Mouse (Mus musculus): ENCODE measurements around the gene Diaph3. TPM values are rescaled to one million over a fixed set of nuclear protein-coding genes. Genes with fewer than 3 reads are reported as not detected.

Diaph3 gene
- total and polyA plus RNA-seq, 3 experiments = 0.21 to 4.6 (median 0.70) TPM

DNA sequence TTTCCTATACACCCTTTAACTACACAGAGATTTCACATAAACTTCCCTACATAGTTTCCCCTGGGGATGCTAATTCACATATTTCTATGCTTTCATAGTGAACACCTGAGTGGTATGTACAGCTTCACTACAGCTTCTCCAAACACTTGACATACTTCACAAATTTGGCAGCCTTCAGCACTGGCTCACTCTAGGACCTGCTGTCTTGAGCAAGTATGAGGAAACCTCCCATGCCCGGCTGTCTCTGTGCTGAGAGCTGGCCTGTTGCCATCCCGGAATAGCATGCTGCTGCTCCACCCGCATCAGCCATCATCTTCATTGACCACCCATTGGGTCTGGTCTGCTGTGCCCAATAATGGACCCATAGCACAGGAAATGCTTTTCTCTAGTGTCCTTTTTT lies 121.3 kb downstream of the Diaph3 start:
- Histone ChIP-seq H3K27ac (no peak overlapping the region), H3K36me3 (ENCODE audit: control insufficient read depth, insufficient read depth, low read length) (no peaks in the 10 kb centered on the region), H3K4me3 (no peak overlapping the region), H3K79me2 (replicated peaks; ENCODE audit: control insufficient read depth, insufficient read depth, low read length) (no peaks in the 10 kb centered on the region), H3K4me1 (ENCODE audit: control insufficient read depth, insufficient read depth, low read length) (no peaks in the 10 kb centered on the region), H3K9ac (ENCODE audit: low read depth, low read length) (no peak overlapping the region), H3K27me3 (ENCODE audit: control insufficient read depth, insufficient read depth, low read length) (no peaks in the 10 kb centered on the region)
- intact Hi-C loops (cut with DNase I) = no loop called here
- TF ChIP-seq EP300 (IDR thresholded peaks at IDR 0.05; ENCODE audit: insufficient read depth, low read depth, low read length) = no peak
- no peak for TF ChIP-seq POLR2A (IDR thresholded peaks at IDR 0.05; ENCODE audit: insufficient read depth, low read depth, low read length)
- TF ChIP-seq CTCF (IDR thresholded peaks at IDR 0.05) = no peak
- DNase-seq = no peak
- 69% methylated on average over 3 of the region's 3 CpGs for WGBS

DNA sequence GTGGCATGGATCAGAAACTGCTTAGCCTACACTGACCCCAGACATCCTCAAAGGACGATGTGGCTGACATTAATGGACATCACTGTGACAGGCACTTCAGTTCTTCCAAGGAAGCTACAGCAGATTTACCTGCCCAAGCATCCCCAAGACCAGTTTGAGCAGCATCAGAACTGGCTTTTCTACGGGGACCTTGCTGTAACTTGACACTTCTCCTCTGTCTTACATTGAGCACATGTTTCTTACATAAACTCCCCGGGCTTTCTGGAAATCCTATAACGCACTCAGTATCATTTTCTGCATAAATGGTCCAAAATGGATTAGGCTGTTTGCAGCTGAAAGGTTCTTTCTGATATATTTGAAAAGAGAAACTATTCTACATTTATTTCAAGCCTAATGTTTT lies 143.7 kb downstream of the Diaph3 start:
- H3K27me3 ChIP-seq (ENCODE audit: control insufficient read depth, insufficient read depth, low read length) = no peaks in the 10 kb centered on the region
- no peaks in the 10 kb centered on the region for H3K79me2 ChIP-seq (replicated peaks; ENCODE audit: control insufficient read depth, insufficient read depth, low read length)
- no peaks in the 10 kb centered on the region for H3K36me3 ChIP-seq (ENCODE audit: control insufficient read depth, insufficient read depth, low read length)
- no peak overlapping the region for H3K9ac ChIP-seq (ENCODE audit: low read depth, low read length)
- H3K4me1 ChIP-seq (ENCODE audit: control insufficient read depth, insufficient read depth, low read length) = no peaks in the 10 kb centered on the region
- TF ChIP-seq CTCF (IDR thresholded peaks at IDR 0.05) (no peak), POLR2A (IDR thresholded peaks at IDR 0.05; ENCODE audit: insufficient read depth, low read depth, low read length) (no peak), EP300 (IDR thresholded peaks at IDR 0.05; ENCODE audit: insufficient read depth, low read depth, low read length) (no peak)
- no peak for DNase-seq
- 77% methylated on average over 4 of the region's 4 CpGs for WGBS
- intact Hi-C loops (cut with DNase I) = loop anchor here (5.0 kb wide), 1 partner anchor 430 kb away; no protein-coding TSS in a partner anchor
- no peak overlapping the region for H3K4me3 ChIP-seq
- no peak overlapping the region for H3K27ac ChIP-seq

DNA sequence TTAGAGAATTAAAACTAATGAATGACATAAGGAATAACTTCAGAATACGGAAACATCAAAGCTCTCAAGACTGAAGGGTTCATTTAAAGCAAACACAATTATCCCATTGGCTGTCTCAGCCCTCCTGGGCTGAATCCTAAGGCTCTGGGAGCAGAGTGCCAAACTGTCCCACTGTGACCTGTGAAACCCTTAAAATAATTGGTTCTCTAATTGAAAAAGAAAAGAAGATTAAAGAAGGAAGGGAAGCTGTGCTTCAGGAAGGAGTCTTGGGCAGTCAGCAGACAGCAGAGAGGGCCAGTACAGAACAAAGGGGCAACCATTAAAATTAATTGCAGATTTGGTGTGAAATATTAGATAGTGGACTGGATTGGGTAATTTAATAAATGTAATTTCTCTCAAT lies 189.9 kb downstream of the Diaph3 start:
- Histone ChIP-seq H3K9ac (ENCODE audit: low read depth, low read length) (no peak overlapping the region), H3K36me3 (ENCODE audit: control insufficient read depth, insufficient read depth, low read length) (no peaks in the 10 kb centered on the region), H3K27ac (no peak overlapping the region), H3K79me2 (replicated peaks; ENCODE audit: control insufficient read depth, insufficient read depth, low read length) (no peaks in the 10 kb centered on the region), H3K4me1 (ENCODE audit: control insufficient read depth, insufficient read depth, low read length) (no peaks in the 10 kb centered on the region), H3K27me3 (ENCODE audit: control insufficient read depth, insufficient read depth, low read length) (no peaks in the 10 kb centered on the region), H3K4me3 (no peak overlapping the region)
- 91% methylated on average over 1 of the region's 1 CpGs for WGBS
- TF ChIP-seq EP300 (IDR thresholded peaks at IDR 0.05; ENCODE audit: insufficient read depth, low read depth, low read length) = no peak
- no peak for TF ChIP-seq CTCF (IDR thresholded peaks at IDR 0.05)
- TF ChIP-seq POLR2A (IDR thresholded peaks at IDR 0.05; ENCODE audit: insufficient read depth, low read depth, low read length) = no peak
- intact Hi-C loops (cut with DNase I) = no loop called here
- no peak for DNase-seq

DNA sequence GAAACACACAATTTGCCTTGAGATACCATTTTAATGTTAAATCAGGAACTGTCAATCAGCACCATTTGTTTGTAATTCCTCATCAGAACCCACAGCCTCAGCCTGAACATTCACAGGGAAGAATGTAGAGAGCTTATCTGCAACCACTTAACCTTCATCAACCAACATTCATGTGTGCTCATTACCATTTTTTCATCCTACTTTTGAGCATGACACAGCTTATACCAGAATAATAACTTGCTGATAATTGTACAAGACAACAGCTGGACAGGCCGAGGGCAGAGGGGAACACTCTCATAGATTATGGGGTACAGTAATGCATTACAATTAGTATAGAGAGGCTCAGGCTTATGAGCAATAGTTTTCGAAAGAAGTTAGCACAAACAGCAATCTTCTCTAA lies 203.1 kb downstream of the Diaph3 start:
- WGBS = 77% methylated on average over 2 of the region's 2 CpGs
- H3K79me2 ChIP-seq (replicated peaks; ENCODE audit: control insufficient read depth, insufficient read depth, low read length) = no peaks in the 10 kb centered on the region
- intact Hi-C loops (cut with DNase I) = no loop called here
- no peaks in the 10 kb centered on the region for H3K36me3 ChIP-seq (ENCODE audit: control insufficient read depth, insufficient read depth, low read length)
- TF ChIP-seq POLR2A (IDR thresholded peaks at IDR 0.05; ENCODE audit: insufficient read depth, low read depth, low read length) (no peak), CTCF (IDR thresholded peaks at IDR 0.05) (no peak), EP300 (IDR thresholded peaks at IDR 0.05; ENCODE audit: insufficient read depth, low read depth, low read length) (no peak)
- H3K27ac ChIP-seq = no peak overlapping the region
- no peak overlapping the region for H3K9ac ChIP-seq (ENCODE audit: low read depth, low read length)
- H3K4me3 ChIP-seq = no peak overlapping the region
- no peaks in the 10 kb centered on the region for H3K4me1 ChIP-seq (ENCODE audit: control insufficient read depth, insufficient read depth, low read length)
- no peaks in the 10 kb centered on the region for H3K27me3 ChIP-seq (ENCODE audit: control insufficient read depth, insufficient read depth, low read length)
- no peak for DNase-seq

DNA sequence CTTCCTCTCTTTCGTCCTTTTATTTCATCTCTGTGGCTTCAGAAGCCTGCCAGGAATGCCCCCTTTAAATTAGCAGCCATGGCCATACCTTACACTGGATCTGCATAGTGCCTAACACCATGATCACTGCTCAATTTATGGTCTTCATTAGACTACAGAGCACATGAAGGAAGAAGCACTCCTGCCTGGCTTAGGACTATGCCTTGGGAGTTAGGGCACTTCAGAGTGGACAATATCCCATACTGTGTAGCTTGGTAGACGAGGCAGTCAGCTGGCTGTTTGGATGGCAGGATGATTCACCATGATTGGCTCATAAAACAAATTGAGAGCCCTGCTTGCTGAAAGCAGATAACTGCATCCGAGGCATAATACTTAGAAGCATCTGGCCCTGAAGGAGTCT lies 204.6 kb downstream of the Diaph3 start:
- TF ChIP-seq CTCF (IDR thresholded peaks at IDR 0.05) = no peak
- no peak for TF ChIP-seq EP300 (IDR thresholded peaks at IDR 0.05; ENCODE audit: insufficient read depth, low read depth, low read length)
- no peak for TF ChIP-seq POLR2A (IDR thresholded peaks at IDR 0.05; ENCODE audit: insufficient read depth, low read depth, low read length)
- Histone ChIP-seq H3K4me1 (ENCODE audit: control insufficient read depth, insufficient read depth, low read length) (no peaks in the 10 kb centered on the region), H3K36me3 (ENCODE audit: control insufficient read depth, insufficient read depth, low read length) (no peaks in the 10 kb centered on the region), H3K4me3 (no peak overlapping the region), H3K27me3 (ENCODE audit: control insufficient read depth, insufficient read depth, low read length) (no peaks in the 10 kb centered on the region), H3K79me2 (replicated peaks; ENCODE audit: control insufficient read depth, insufficient read depth, low read length) (no peaks in the 10 kb centered on the region), H3K27ac (no peak overlapping the region), H3K9ac (ENCODE audit: low read depth, low read length) (no peak overlapping the region)
- intact Hi-C loops (cut with DNase I) = no loop called here
- DNase-seq = no peak
- WGBS = 83% methylated on average over 3 of the region's 3 CpGs

DNA sequence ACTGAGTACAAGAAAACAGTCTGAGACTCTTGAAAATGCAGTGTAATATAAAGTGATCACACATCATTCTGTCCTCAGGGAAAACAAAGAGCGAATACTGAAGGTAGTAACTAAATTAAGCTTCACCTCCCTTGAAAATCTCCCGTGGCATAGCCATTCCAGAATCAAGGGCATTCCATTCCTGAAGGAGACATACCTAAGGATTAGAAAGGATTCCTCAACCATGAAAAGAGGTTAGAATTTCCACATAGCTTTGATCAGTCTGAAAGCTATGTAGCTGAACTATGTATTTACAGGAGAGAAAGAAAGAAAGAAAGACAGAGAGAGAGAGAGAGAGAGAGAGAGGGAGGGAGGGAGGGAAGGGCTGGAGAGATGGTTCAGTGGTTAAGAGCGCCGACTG lies 210.3 kb downstream of the Diaph3 start:
- DNase-seq = no peak
- Histone ChIP-seq H3K27me3 (ENCODE audit: control insufficient read depth, insufficient read depth, low read length) (no peaks in the 10 kb centered on the region), H3K79me2 (replicated peaks; ENCODE audit: control insufficient read depth, insufficient read depth, low read length) (no peaks in the 10 kb centered on the region), H3K4me1 (ENCODE audit: control insufficient read depth, insufficient read depth, low read length) (no peaks in the 10 kb centered on the region), H3K4me3 (no peak overlapping the region), H3K36me3 (ENCODE audit: control insufficient read depth, insufficient read depth, low read length) (no peaks in the 10 kb centered on the region), H3K9ac (ENCODE audit: low read depth, low read length) (no peak overlapping the region), H3K27ac (no peak overlapping the region)
- 80% methylated on average over 4 of the region's 4 CpGs for WGBS
- intact Hi-C loops (cut with DNase I) = no loop called here
- TF ChIP-seq POLR2A (IDR thresholded peaks at IDR 0.05; ENCODE audit: insufficient read depth, low read depth, low read length) (no peak), EP300 (IDR thresholded peaks at IDR 0.05; ENCODE audit: insufficient read depth, low read depth, low read length) (no peak)
